Mouse (Mus musculus): ENCODE results near the gene Ttc41. TPM values are rescaled to one million over a fixed set of nuclear protein-coding genes. Genes with fewer than 3 reads are reported as not detected.
A peak's percentile ranks its signal among the peaks of the same experiment; 100 is the strongest.

The Ttc41 gene
- polyA plus RNA-seq, 1 experiment from 2014 or later, result 3.7 TPM

GRCm38 (mm10) chr10:86772231-86772631 is 66.6 kb downstream of the Ttc41 start:
- Histone ChIP-seq H3K4me2 (ENCODE audit: low read length) (no peak overlapping the region), H3K9ac (ENCODE audit: low read length) (no peak overlapping the region), H3K4me1 (replicated peaks; ENCODE audit: control insufficient read depth, insufficient read depth, low read length) (peaks cover 17% of the 10 kb centered on the region; the same call in 1 of the 2 replicates), H3K27ac (ENCODE audit: low read depth) (no peak overlapping the region), H3K9me3 (ENCODE audit: control insufficient read depth, low read length) (no peaks in the 10 kb centered on the region), H3K36me3 (ENCODE audit: control insufficient read depth, insufficient read depth, low read length) (no peaks in the 10 kb centered on the region), H3K4me3 (ENCODE audit: low read depth, low read length) (no peak overlapping the region), H3K27me3 (replicated peaks; ENCODE audit: control insufficient read depth, insufficient read depth, low read length) (no peaks in the 10 kb centered on the region)
- no peak for DNase-seq (ENCODE audit: low spot score)
- ATAC-seq (replicated peaks; ENCODE audit: low FRiP score, low TSS enrichment, low read depth), result no peak
- 45% methylated on average over 6 of the region's 6 CpGs for WGBS

GRCm38 (mm10) chr10:86773360-86773759 is 67.7 kb downstream of the Ttc41 start:
- ATAC-seq (replicated peaks; ENCODE audit: low FRiP score, low TSS enrichment, low read depth), result no peak
- Histone ChIP-seq H3K4me3 (ENCODE audit: low read depth, low read length) (no peak overlapping the region), H3K27ac (ENCODE audit: low read depth) (no peak overlapping the region), H3K9ac (ENCODE audit: low read length) (no peak overlapping the region), H3K4me1 (replicated peaks; ENCODE audit: control insufficient read depth, insufficient read depth, low read length) (peaks cover 24% of the 10 kb centered on the region; the same call in 1 of the 2 replicates), H3K36me3 (ENCODE audit: control insufficient read depth, insufficient read depth, low read length) (no peaks in the 10 kb centered on the region), H3K27me3 (replicated peaks; ENCODE audit: control insufficient read depth, insufficient read depth, low read length) (no peaks in the 10 kb centered on the region), H3K4me2 (ENCODE audit: low read length) (no peak overlapping the region), H3K9me3 (ENCODE audit: control insufficient read depth, low read length) (no peaks in the 10 kb centered on the region)
- no peak for DNase-seq (ENCODE audit: low spot score)
- 13% methylated on average over 4 of the region's 4 CpGs for WGBS

GRCm38 (mm10) chr10:86776281-86776680 is 70.7 kb downstream of the Ttc41 start:
- Histone ChIP-seq H3K9ac (ENCODE audit: low read length) (no peak overlapping the region), H3K4me3 (ENCODE audit: low read depth, low read length) (no peak overlapping the region), H3K9me3 (ENCODE audit: control insufficient read depth, low read length) (no peaks in the 10 kb centered on the region), H3K4me1 (replicated peaks; ENCODE audit: control insufficient read depth, insufficient read depth, low read length) (peaks cover 22% of the 10 kb centered on the region; the same call in 1 of the 2 replicates), H3K27ac (ENCODE audit: low read depth) (0 out of 2 replicates have a peak overlapping the region, but pooled peaks have one; percentile 16), H3K27me3 (replicated peaks; ENCODE audit: control insufficient read depth, insufficient read depth, low read length) (no peaks in the 10 kb centered on the region), H3K4me2 (ENCODE audit: low read length) (no peak overlapping the region), H3K36me3 (ENCODE audit: control insufficient read depth, insufficient read depth, low read length) (no peaks in the 10 kb centered on the region)
- ATAC-seq (replicated peaks; ENCODE audit: low FRiP score, low TSS enrichment, low read depth) (no peak), DNase-seq (ENCODE audit: low spot score) (no peak)
- 45% methylated on average over 9 of the region's 9 CpGs for WGBS

GRCm38 (mm10) chr10:86777614-86778319 is 72.2 kb downstream of the Ttc41 start:
- 40% methylated on average over 19 of the region's 19 CpGs for WGBS
- H3K4me2 ChIP-seq (ENCODE audit: low read length), result peak overlapping the region; percentile 87
- no peak; the same call in 1 of the 2 replicates for ATAC-seq (replicated peaks; ENCODE audit: low FRiP score, low TSS enrichment, low read depth)
- H3K9me3 ChIP-seq (ENCODE audit: control insufficient read depth, low read length), result no peaks in the 10 kb centered on the region
- H3K27me3 ChIP-seq (replicated peaks; ENCODE audit: control insufficient read depth, insufficient read depth, low read length), result no peaks in the 10 kb centered on the region
- no peaks in the 10 kb centered on the region for H3K36me3 ChIP-seq (ENCODE audit: control insufficient read depth, insufficient read depth, low read length)
- DNase-seq (ENCODE audit: low spot score), result no peak
- H3K4me1 ChIP-seq (replicated peaks; ENCODE audit: control insufficient read depth, insufficient read depth, low read length), result peaks cover 26% of the 10 kb centered on the region
- peak overlapping the region; percentile 62; the same call in 1 of the 2 replicates for H3K27ac ChIP-seq (ENCODE audit: low read depth)
- peak overlapping the region; percentile 58 for H3K4me3 ChIP-seq (ENCODE audit: low read depth, low read length)
- H3K9ac ChIP-seq (ENCODE audit: low read length), result peak overlapping the region; percentile 58

GRCm38 (mm10) chr10:86778398-86779116 is 72.9 kb downstream of the Ttc41 start, which contains the start of gene Nt5dc3:
Gene Nt5dc3 (plus strand): TSS chr10:86779005.
- Histone ChIP-seq H3K4me1 (replicated peaks; ENCODE audit: control insufficient read depth, insufficient read depth, low read length) (peaks cover 26% of the 10 kb centered on the region), H3K27ac (ENCODE audit: low read depth) (peak within 1 kb of the TSS; percentile 62; the same call in 1 of the 2 replicates), H3K4me3 (ENCODE audit: low read depth, low read length) (peak within 1 kb of the TSS; percentile 58), H3K9me3 (ENCODE audit: control insufficient read depth, low read length) (no peaks in the 10 kb centered on the region), H3K9ac (ENCODE audit: low read length) (peak within 1 kb of the TSS; percentile 58), H3K27me3 (replicated peaks; ENCODE audit: control insufficient read depth, insufficient read depth, low read length) (no peaks in the 10 kb centered on the region), H3K4me2 (ENCODE audit: low read length) (peak within 1 kb of the TSS; percentile 87), H3K36me3 (ENCODE audit: control insufficient read depth, insufficient read depth, low read length) (no peaks in the 10 kb centered on the region)
- DNase-seq (ENCODE audit: low spot score), result peak; percentile 98
- WGBS, result under 1% methylated on average over 44 of the region's 44 CpGs
- ATAC-seq (replicated peaks; ENCODE audit: low FRiP score, low TSS enrichment, low read depth), result peak; percentile 95

GRCm38 (mm10) chr10:86779117-86779755 is 73.6 kb downstream of the Ttc41 start:
- under 1% methylated on average over 57 of the region's 58 CpGs for WGBS

GRCm38 (mm10) chr10:86779816-86780500 is 74.3 kb downstream of the Ttc41 start:
- Histone ChIP-seq H3K4me2 (ENCODE audit: low read length) (peak overlapping the region; percentile 87), H3K9me3 (ENCODE audit: control insufficient read depth, low read length) (no peaks in the 10 kb centered on the region), H3K36me3 (ENCODE audit: control insufficient read depth, insufficient read depth, low read length) (no peaks in the 10 kb centered on the region), H3K27ac (ENCODE audit: low read depth) (no peak overlapping the region), H3K9ac (ENCODE audit: low read length) (peak overlapping the region; percentile 58), H3K4me3 (ENCODE audit: low read depth, low read length) (peak overlapping the region; percentile 58), H3K27me3 (replicated peaks; ENCODE audit: control insufficient read depth, insufficient read depth, low read length) (no peaks in the 10 kb centered on the region), H3K4me1 (replicated peaks; ENCODE audit: control insufficient read depth, insufficient read depth, low read length) (peaks cover 26% of the 10 kb centered on the region)
- WGBS, result 22% methylated on average over 12 of the region's 12 CpGs
- DNase-seq (ENCODE audit: low spot score), result no peak
- ATAC-seq (replicated peaks; ENCODE audit: low FRiP score, low TSS enrichment, low read depth), result no peak

More at GRCm38 (mm10) chr10:86779117-86779755, 73.6 kb downstream of the Ttc41 start:
- Histone ChIP-seq H3K9ac (ENCODE audit: low read length) (peak overlapping the region; percentile 58), H3K4me1 (replicated peaks; ENCODE audit: control insufficient read depth, insufficient read depth, low read length) (peaks cover 26% of the 10 kb centered on the region), H3K4me2 (ENCODE audit: low read length) (peak overlapping the region; percentile 87), H3K27me3 (replicated peaks; ENCODE audit: control insufficient read depth, insufficient read depth, low read length) (no peaks in the 10 kb centered on the region), H3K9me3 (ENCODE audit: control insufficient read depth, low read length) (no peaks in the 10 kb centered on the region), H3K4me3 (ENCODE audit: low read depth, low read length) (peak overlapping the region; percentile 58), H3K27ac (ENCODE audit: low read depth) (no peak overlapping the region), H3K36me3 (ENCODE audit: control insufficient read depth, insufficient read depth, low read length) (no peaks in the 10 kb centered on the region)
- peak; percentile 37 for ATAC-seq (replicated peaks; ENCODE audit: low FRiP score, low TSS enrichment, low read depth)
- DNase-seq (ENCODE audit: low spot score), result peak; percentile 69

- H3K9me3 ChIP-seq (ENCODE audit: control insufficient read depth, low read length), result no peaks in the 10 kb centered on the region
- no peak overlapping the region for H3K4me3 ChIP-seq (ENCODE audit: low read depth, low read length)
- no peak for ATAC-seq (replicated peaks; ENCODE audit: low FRiP score, low TSS enrichment, low read depth)
- H3K27ac ChIP-seq (ENCODE audit: low read depth), result no peak overlapping the region
- WGBS, result 49% methylated on average over 5 of the region's 5 CpGs
- no peak for DNase-seq (ENCODE audit: low spot score)
- H3K4me1 ChIP-seq (replicated peaks; ENCODE audit: control insufficient read depth, insufficient read depth, low read length), result peaks cover 21% of the 10 kb centered on the region
- H3K9ac ChIP-seq (ENCODE audit: low read length), result no peak overlapping the region
- H3K27me3 ChIP-seq (replicated peaks; ENCODE audit: control insufficient read depth, insufficient read depth, low read length), result no peaks in the 10 kb centered on the region
- H3K36me3 ChIP-seq (ENCODE audit: control insufficient read depth, insufficient read depth, low read length), result no peaks in the 10 kb centered on the region
- H3K4me2 ChIP-seq (ENCODE audit: low read length), result no peak overlapping the region
Observed at GRCm38 (mm10) chr10:86781641-86782040, 76.0 kb downstream of the Ttc41 start.

All from intestine, embryonic 14.5 days (tissue).